Comparison of ENCODE assay signal across 10 mouse cellular contexts in genomic region chr6:128856250-128856649, GRCm38 (mm10). TPM values are rescaled to one million over a fixed set of nuclear protein-coding genes. Genes with fewer than 3 reads are reported as not detected.
DNase-seq lines count a peak whose midpoint lies in the region; ATAC-seq and TF ChIP-seq lines count a peak whose summit lies in the region.
"Had no signal": no experiment of that assay in that cellular context is flagged by ENCODE, and none has a peak within 500 bp of the region (broad histone marks: within the 10 kb centered on the region; RNA-seq: fewer than 3 reads in every experiment).

No protein-coding gene starts in this region.

- 82% methylated on average over 5 of the region's 5 CpGs for WGBS in forebrain, embryonic 12.5 days
- WGBS in forebrain, embryonic 10.5 days: 93% methylated on average over 5 of the region's 5 CpGs
- WGBS in heart, embryonic 12.5 days: 55% methylated on average over 5 of the region's 5 CpGs
- WGBS in lung, adult 2 months: 13% methylated on average over 5 of the region's 5 CpGs
- 6% methylated on average over 5 of the region's 5 CpGs for WGBS in small intestine, adult 2 months

- H3K36me3 ChIP-seq in forebrain, embryonic 12.5 days (replicated peaks): no peaks in the 10 kb centered on the region
- H3K36me3 ChIP-seq in forebrain, embryonic 10.5 days (replicated peaks): no peaks in the 10 kb centered on the region
- no peaks in the 10 kb centered on the region for H3K36me3 ChIP-seq in heart, embryonic 12.5 days
- no peaks in the 10 kb centered on the region for H3K36me3 ChIP-seq in small intestine, adult 2 months (ENCODE audit: control insufficient read depth, insufficient read depth, low read length)
- H3K36me3 ChIP-seq: limb, embryonic 12.5 days had no signal

- peak; percentile 35; the same call in 1 of the 2 replicates for TF ChIP-seq POLR2A in lung, adult 2 months (IDR thresholded peaks at IDR 0.05; ENCODE audit: borderline replicate concordance, extremely low read depth, low read depth, low read length)
- no peak for TF ChIP-seq POLR2A in small intestine, adult 2 months (IDR thresholded peaks at IDR 0.05; ENCODE audit: low read depth, low read length)

- ATAC-seq in forebrain, embryonic 12.5 days (ENCODE audit: low FRiP score): 0 out of 2 replicates have a peak, but pooled peaks have one; percentile 37
- peak; percentile 63 for ATAC-seq in heart, embryonic 12.5 days (ENCODE audit: insufficient number of reproducible peaks, low FRiP score)

- H3K4me2 ChIP-seq in forebrain, embryonic 12.5 days: no peak overlapping the region
- no peak overlapping the region for H3K4me2 ChIP-seq in heart, embryonic 12.5 days
- H3K4me2 ChIP-seq: limb, embryonic 12.5 days had no signal

- no peak overlapping the region for H3K27ac ChIP-seq in forebrain, embryonic 12.5 days
- no peak overlapping the region for H3K27ac ChIP-seq in forebrain, embryonic 10.5 days
- no peak overlapping the region for H3K27ac ChIP-seq in heart, embryonic 12.5 days (ENCODE audit: poor library complexity, severe bottlenecking)
- peak overlapping the region; percentile 79 for H3K27ac ChIP-seq in small intestine, adult 2 months (ENCODE audit: insufficient read depth, low read depth, low read length)
- H3K27ac ChIP-seq: limb, embryonic 12.5 days had no signal

- DNase-seq in forebrain, embryonic 10.5 days (ENCODE audit: extremely low spot score, low spot score): no peak
- peak; percentile 97 for DNase-seq in 416B (ENCODE audit: low read depth)
- DNase-seq in cerebellum, adult 18-20 months: peak; percentile 58 to 66
- peak; percentile 87 for DNase-seq in kidney, adult 9 months
- DNase-seq in lung, adult 2 months: peak; percentile 84

- TF ChIP-seq CTCF in lung, adult 2 months (IDR thresholded peaks at IDR 0.05; ENCODE audit: insufficient read depth, low read length): no peak
- no peak for TF ChIP-seq CTCF in small intestine, adult 2 months (IDR thresholded peaks at IDR 0.05; ENCODE audit: extremely low read depth, insufficient read length, insufficient replicate concordance, low read depth, low read length)

- no peaks in the 10 kb centered on the region for H3K27me3 ChIP-seq in forebrain, embryonic 12.5 days
- no peaks in the 10 kb centered on the region for H3K27me3 ChIP-seq in forebrain, embryonic 10.5 days (ENCODE audit: poor library complexity, severe bottlenecking)
- H3K27me3 ChIP-seq in heart, embryonic 12.5 days (replicated peaks): no peaks in the 10 kb centered on the region
- no peaks in the 10 kb centered on the region for H3K27me3 ChIP-seq in small intestine, adult 2 months (ENCODE audit: control insufficient read depth, insufficient read depth, low read length)
- H3K27me3 ChIP-seq: limb, embryonic 12.5 days had no signal

- 0 out of 2 replicates have a peak, but pooled peaks cover 3% of the 10 kb centered on the region for H3K4me1 ChIP-seq in forebrain, embryonic 12.5 days
- H3K4me1 ChIP-seq in forebrain, embryonic 10.5 days: peaks cover 4% of the 10 kb centered on the region
- no peaks in the 10 kb centered on the region for H3K4me1 ChIP-seq in heart, embryonic 12.5 days (replicated peaks)
- H3K4me1 ChIP-seq in lung, adult 2 months (ENCODE audit: control insufficient read depth, insufficient read depth, low read length): peaks cover 6% of the 10 kb centered on the region
- H3K4me1 ChIP-seq in small intestine, adult 2 months (ENCODE audit: control insufficient read depth, insufficient read depth, insufficient read length, low read length): peaks cover 11% of the 10 kb centered on the region; the same call in 1 of the 2 replicates
- H3K4me1 ChIP-seq: limb, embryonic 12.5 days had no signal

- H3K4me3 ChIP-seq in forebrain, embryonic 12.5 days (replicated peaks): no peak overlapping the region
- H3K4me3 ChIP-seq in forebrain, embryonic 10.5 days: no peak overlapping the region
- no peak overlapping the region for H3K4me3 ChIP-seq in heart, embryonic 12.5 days
- no peak overlapping the region for H3K4me3 ChIP-seq in lung, adult 2 months (replicated peaks; ENCODE audit: extremely low read depth, low read depth, low read length)
- H3K4me3 ChIP-seq in small intestine, adult 2 months (ENCODE audit: low read depth, low read length): no peak overlapping the region
- H3K4me3 ChIP-seq: limb, embryonic 12.5 days had no signal

- no peak overlapping the region for H3K9ac ChIP-seq in forebrain, embryonic 12.5 days
- no peak overlapping the region for H3K9ac ChIP-seq in heart, embryonic 12.5 days
- H3K9ac ChIP-seq: limb, embryonic 12.5 days had no signal

- H3K9me3 ChIP-seq in forebrain, embryonic 12.5 days: no peaks in the 10 kb centered on the region
- no peaks in the 10 kb centered on the region for H3K9me3 ChIP-seq in forebrain, embryonic 10.5 days
- no peaks in the 10 kb centered on the region for H3K9me3 ChIP-seq in heart, embryonic 12.5 days (replicated peaks)
- H3K9me3 ChIP-seq: limb, embryonic 12.5 days had no signal

RNA-seq across cellular contexts. Expression of gene Klrb1b, which starts 30.1 kb away (rescaled TPM):
- not detected in 2 replicates for polyA plus RNA-seq in forebrain, embryonic 12.5 days (2016; fragmentation: Nextera tagmentation; extraction: Ambion mirVana)
- polyA plus RNA-seq in forebrain, embryonic 10.5 days (2016; fragmentation: Nextera tagmentation; extraction: Ambion mirVana): not detected in 2 replicates
- not detected in 2 replicates for polyA plus RNA-seq in heart, embryonic 12.5 days (2016; fragmentation: Nextera tagmentation; extraction: Ambion mirVana)
- 2.4 and 2.7 TPM in 2 replicates for polyA plus RNA-seq in lung, adult 2 months (2012; rRNA removed)
- 0.25 TPM in 1 of 2 replicates, not detected in the other for polyA plus RNA-seq in small intestine, adult 2 months (2012; rRNA removed)
- polyA plus RNA-seq: cortical plate, adult 2 months; limb, embryonic 12.5 days had no signal

RNA-seq across cellular contexts. Expression of gene Gm44511, which starts 30.1 kb away (rescaled TPM):
- polyA plus RNA-seq in forebrain, embryonic 12.5 days (2016; fragmentation: Nextera tagmentation; extraction: Ambion mirVana): not detected in 2 replicates
- polyA plus RNA-seq in forebrain, embryonic 10.5 days (2016; fragmentation: Nextera tagmentation; extraction: Ambion mirVana): not detected in 2 replicates
- not detected in 2 replicates for polyA plus RNA-seq in heart, embryonic 12.5 days (2016; fragmentation: Nextera tagmentation; extraction: Ambion mirVana)
- 0.41 TPM in 1 of 2 replicates, not detected in the other for polyA plus RNA-seq in lung, adult 2 months (2012; rRNA removed)
- 0.46 TPM in 1 of 2 replicates, not detected in the other for polyA plus RNA-seq in small intestine, adult 2 months (2012; rRNA removed)
- polyA plus RNA-seq: cortical plate, adult 2 months; limb, embryonic 12.5 days had no signal

RNA-seq across cellular contexts. Expression of gene Clec2i, which starts 31.1 kb away (rescaled TPM):
- 0.10 TPM in 1 of 2 replicates, not detected in the other for polyA plus RNA-seq in forebrain, embryonic 12.5 days (2016; fragmentation: Nextera tagmentation; extraction: Ambion mirVana)
- not detected in 2 replicates for polyA plus RNA-seq in forebrain, embryonic 10.5 days (2016; fragmentation: Nextera tagmentation; extraction: Ambion mirVana)
- not detected in 2 replicates for polyA plus RNA-seq in heart, embryonic 12.5 days (2016; fragmentation: Nextera tagmentation; extraction: Ambion mirVana)
- 0.79 and 1.6 TPM in 2 replicates for polyA plus RNA-seq in lung, adult 2 months (2012; rRNA removed)
- 0.03 TPM in 1 of 2 replicates, not detected in the other for polyA plus RNA-seq in small intestine, adult 2 months (2012; rRNA removed)
- polyA plus RNA-seq: cortical plate, adult 2 months; limb, embryonic 12.5 days had no signal

RNA-seq across cellular contexts. Expression of gene BC035044, which starts 34.7 kb away (rescaled TPM):
- polyA plus RNA-seq in forebrain, embryonic 12.5 days (2016; fragmentation: Nextera tagmentation; extraction: Ambion mirVana): 0.17 and 0.43 TPM in 2 replicates
- 0.52 and 0.64 TPM in 2 replicates for polyA plus RNA-seq in forebrain, embryonic 10.5 days (2016; fragmentation: Nextera tagmentation; extraction: Ambion mirVana)
- 0.68 TPM in 1 of 2 replicates, not detected in the other for polyA plus RNA-seq in heart, embryonic 12.5 days (2016; fragmentation: Nextera tagmentation; extraction: Ambion mirVana)
- 1.2 and 2.7 TPM in 2 replicates for polyA plus RNA-seq in lung, adult 2 months (2012; rRNA removed)
- polyA plus RNA-seq in small intestine, adult 2 months (2012; rRNA removed): 0.52 and 0.74 TPM in 2 replicates
